16 mouse cellular contexts compared by ENCODE assay signal in the genomic region with DNA sequence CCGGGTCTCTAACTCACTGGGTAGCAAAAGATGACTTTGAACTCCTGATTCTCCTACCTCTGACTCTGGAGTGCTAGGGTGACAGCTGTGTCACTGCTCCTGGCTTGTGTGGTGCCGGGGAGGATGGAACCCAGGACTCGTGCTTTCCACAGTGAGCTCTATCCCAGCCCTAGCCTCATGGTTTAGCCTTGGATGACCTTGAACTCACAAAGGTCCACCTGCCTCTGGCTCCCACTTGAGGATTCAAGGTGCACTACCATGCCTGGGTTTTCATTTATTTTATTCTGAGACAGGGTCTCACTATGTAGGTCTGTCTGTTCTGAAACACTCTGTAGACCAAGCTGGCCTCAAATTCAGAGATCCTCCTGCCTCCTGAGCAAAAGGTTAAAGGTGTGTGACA.
"Had no signal": no experiment of that assay in that cellular context is flagged by ENCODE, and none has a peak within 500 bp of the region (broad histone marks: within the 10 kb centered on the region; RNA-seq: fewer than 3 reads in every experiment).

No protein-coding gene starts in this region.

- H3K27ac ChIP-seq: kidney, postnatal 0 days; limb, embryonic 10.5 days; limb, embryonic 13.5 days; liver, embryonic 15.5 days; neural tube, embryonic 12.5 days; neural tube, embryonic 15.5 days had no signal

- H3K9ac ChIP-seq: limb, embryonic 13.5 days; liver, embryonic 15.5 days; neural tube, embryonic 12.5 days; neural tube, embryonic 15.5 days had no signal

- H3K27me3 ChIP-seq: limb, embryonic 13.5 days; liver, embryonic 15.5 days; neural tube, embryonic 12.5 days; neural tube, embryonic 15.5 days had no signal

- H3K4me3 ChIP-seq: limb, embryonic 10.5 days; limb, embryonic 13.5 days; liver, embryonic 15.5 days; neural tube, embryonic 12.5 days; neural tube, embryonic 15.5 days had no signal

- H3K9me3 ChIP-seq: limb, embryonic 10.5 days; limb, embryonic 13.5 days; liver, embryonic 15.5 days; neural tube, embryonic 12.5 days; neural tube, embryonic 15.5 days had no signal

- H3K4me2 ChIP-seq: limb, embryonic 13.5 days; liver, embryonic 15.5 days; midbrain, embryonic 11.5 days; neural tube, embryonic 12.5 days; neural tube, embryonic 15.5 days had no signal

- H3K4me1 ChIP-seq: limb, embryonic 13.5 days; neural tube, embryonic 12.5 days; neural tube, embryonic 15.5 days had no signal

- ATAC-seq: inflammation-experienced regulatory T-cells, adult 6 months; intestine, embryonic 16.5 days had no signal

- DNase-seq: kidney, adult 18-20 months; kidney, postnatal 25 days; lung, adult 2 months; midbrain, embryonic 14.5 days; right cerebral cortex, adult 18-20 months; right cerebral cortex, postnatal 14 days; right cerebral cortex, postnatal 4 days had no signal
